Mouse (Mus musculus) neural tube, embryonic 11.5 days (tissue): ENCODE data around the gene Gm16181. TPM values are rescaled to one million over a fixed set of nuclear protein-coding genes. Genes with fewer than 3 reads are reported as not detected.
"Not testable (repeated sequence)": the region's sequence is repeated elsewhere in the genome, so short reads cannot be mapped to it uniquely, and the experiment has no call there.

Experiments
- ATAC-seq: fragments of 200-750 bp; cut with Nextera tagmentation; 2 replicates; pipeline ENCODE4 v1.8.0; 2017; ENCODE audit warnings: moderate number of reproducible peaks, mild to moderate bottlenecking, moderate TSS enrichment, moderate library complexity; ENCODE audit not compliant: insufficient read depth, low FRiP score, low TSS enrichment
- DNase-seq: peaks from one replicate; pipeline ENCODE4 v3.0.0-alpha.2; 2015; ENCODE audit warnings: low spot score
- H3K27ac ChIP-seq: fragments of 300-500 bp; sonication (generic); 2 replicates; pipeline ENCODE4 v1.5.1; 2014; ENCODE audit warnings: low read depth, mild to moderate bottlenecking, low read length
- H3K27me3 ChIP-seq: fragments of 300-500 bp; sonication (generic); 2 replicates; pipeline ENCODE4 v1.6.1; 2014; ENCODE audit warnings: mild to moderate bottlenecking, low read length, mixed read lengths; ENCODE audit not compliant: control insufficient read depth, insufficient read depth
- H3K36me3 ChIP-seq: fragments of 300-500 bp; sonication (generic); 2 replicates; pipeline ENCODE4 v1.6.1; 2014; ENCODE audit warnings: mild to moderate bottlenecking, low read length, moderate library complexity, mixed read lengths; ENCODE audit not compliant: control insufficient read depth, insufficient read depth
- H3K4me1 ChIP-seq: fragments of 300-500 bp; sonication (generic); 2 replicates; pipeline ENCODE4 v1.6.1; 2014; ENCODE audit warnings: low read length, mixed read lengths; ENCODE audit not compliant: control insufficient read depth, insufficient read depth
- H3K4me2 ChIP-seq: fragments of 300-500 bp; sonication (generic); 2 replicates; pipeline ENCODE4 v1.6.1; 2014; ENCODE audit warnings: low read depth, mild to moderate bottlenecking, moderate library complexity
- H3K4me3 ChIP-seq: fragments of 300-500 bp; sonication (generic); 2 replicates; pipeline ENCODE4 v1.5.1; 2014; ENCODE audit warnings: low read depth, low read length
- H3K9ac ChIP-seq: fragments of 300-500 bp; sonication (generic); 2 replicates; pipeline ENCODE4 v1.6.1; 2014; ENCODE audit warnings: mild to moderate bottlenecking, low read length
- H3K9me3 ChIP-seq: fragments of 300-500 bp; sonication (generic); 2 replicates; pipeline ENCODE4 v1.6.1; 2016; ENCODE audit warnings: low read length; ENCODE audit not compliant: control insufficient read depth
- WGBS: fragments of 180-500 bp; shearing (Covaris S2); extraction: QIAGEN DNeasy Blood & Tissue Kit; methylation state at CpG from one replicate; pipeline ENCODE4 v1.1.7; 2014; 5-methylcytosine and 5-hydroxymethylcytosine counted together
- polyA plus RNA-seq: library from polyadenylated mRNA; unstranded; fragments of >200 nt; fragmentation: Nextera tagmentation; extraction: Ambion mirVana; gene quantifications from 2 replicates; pipeline ENCODE4 v1.2.1, GENCODE M21; 2014

The Gm16181 gene
- polyA plus RNA-seq, 1 experiment from 2014 or later, result not detected

DNA sequence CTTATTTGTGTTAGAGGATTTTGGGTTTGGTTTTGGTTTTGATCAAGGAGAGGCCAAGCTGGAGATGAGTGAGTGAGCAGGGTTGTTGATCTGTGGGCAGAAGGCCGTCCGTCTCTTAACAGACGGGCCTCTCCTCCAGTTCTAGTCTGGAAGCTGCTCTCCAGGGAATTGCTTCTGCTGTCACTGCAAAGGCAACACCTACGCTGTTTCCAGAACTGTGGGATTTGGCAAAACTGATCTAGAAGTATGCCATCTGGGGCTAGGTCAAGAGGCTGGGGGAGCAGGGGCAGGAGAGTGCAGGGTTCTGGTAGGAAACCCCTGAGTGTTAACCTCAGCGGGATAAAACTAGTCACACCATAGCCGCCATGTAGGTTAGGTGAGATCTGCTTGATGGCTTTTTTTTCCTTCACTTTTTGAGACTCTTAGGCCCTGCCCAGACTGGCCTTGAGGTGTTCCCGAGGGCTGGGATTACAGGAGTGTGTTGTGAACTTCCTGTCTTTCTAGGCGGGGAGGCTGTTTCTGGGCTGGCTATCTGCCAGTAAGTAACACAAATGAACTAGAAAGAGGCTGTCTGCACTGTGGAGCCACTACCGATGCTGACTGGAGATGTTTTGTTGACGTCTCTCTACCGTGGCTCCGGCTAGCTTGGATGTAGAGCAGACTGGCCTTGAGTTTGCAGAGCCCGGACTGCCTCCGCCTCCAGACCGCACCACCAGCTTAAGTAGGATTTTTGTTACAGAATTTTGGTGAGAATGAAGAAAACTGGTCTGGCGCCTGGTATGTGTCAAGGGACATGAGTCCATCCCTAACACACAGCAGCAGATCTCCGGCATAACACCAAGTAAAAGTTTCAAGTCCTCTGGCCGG, 12.7 kb downstream of the Gm16181 start, which contains the start of gene Atp6v1g2:
TSS of gene Atp6v1g2 (plus strand) at position 547 of the 867 bp plus-strand sequence.
- no peaks in the 10 kb centered on the region for H3K27me3 ChIP-seq
- peak within 1 kb of the TSS; percentile 64; the same call in 1 of the 2 replicates for H3K4me3 ChIP-seq
- no peak within 1 kb of the TSS; the same call in 1 of the 2 replicates for H3K9ac ChIP-seq
- H3K9me3 ChIP-seq, result no peaks in the 10 kb centered on the region
- 90% methylated on average over 18 of the region's 18 CpGs for WGBS
- H3K36me3 ChIP-seq, result peaks cover 9% of the 10 kb centered on the region; the same call in 1 of the 2 replicates
- DNase-seq (no peak), ATAC-seq (no peak)
- no peak within 1 kb of the TSS for H3K27ac ChIP-seq
- H3K4me1 ChIP-seq, result peaks cover 3% of the 10 kb centered on the region
- peak within 1 kb of the TSS; percentile 90 for H3K4me2 ChIP-seq

- H3K36me3 ChIP-seq, H3K27me3 ChIP-seq, H3K4me2 ChIP-seq, ATAC-seq, H3K27ac ChIP-seq, DNase-seq, H3K9me3 ChIP-seq, H3K4me1 ChIP-seq, H3K9ac ChIP-seq: not testable (repeated sequence)
- WGBS, result 92% methylated on average over 7 of the region's 7 CpGs
- 0 out of 2 replicates have a peak overlapping the region, but pooled peaks have one; percentile 64 for H3K4me3 ChIP-seq
Measured at GRCm38 (mm10) chr17:35234090-35234489, 13.5 kb downstream of the Gm16181 start.

- peak; percentile 65 for DNase-seq
Measured at GRCm38 (mm10) chr17:35234903-35235302, 14.3 kb downstream of the Gm16181 start.

DNA sequence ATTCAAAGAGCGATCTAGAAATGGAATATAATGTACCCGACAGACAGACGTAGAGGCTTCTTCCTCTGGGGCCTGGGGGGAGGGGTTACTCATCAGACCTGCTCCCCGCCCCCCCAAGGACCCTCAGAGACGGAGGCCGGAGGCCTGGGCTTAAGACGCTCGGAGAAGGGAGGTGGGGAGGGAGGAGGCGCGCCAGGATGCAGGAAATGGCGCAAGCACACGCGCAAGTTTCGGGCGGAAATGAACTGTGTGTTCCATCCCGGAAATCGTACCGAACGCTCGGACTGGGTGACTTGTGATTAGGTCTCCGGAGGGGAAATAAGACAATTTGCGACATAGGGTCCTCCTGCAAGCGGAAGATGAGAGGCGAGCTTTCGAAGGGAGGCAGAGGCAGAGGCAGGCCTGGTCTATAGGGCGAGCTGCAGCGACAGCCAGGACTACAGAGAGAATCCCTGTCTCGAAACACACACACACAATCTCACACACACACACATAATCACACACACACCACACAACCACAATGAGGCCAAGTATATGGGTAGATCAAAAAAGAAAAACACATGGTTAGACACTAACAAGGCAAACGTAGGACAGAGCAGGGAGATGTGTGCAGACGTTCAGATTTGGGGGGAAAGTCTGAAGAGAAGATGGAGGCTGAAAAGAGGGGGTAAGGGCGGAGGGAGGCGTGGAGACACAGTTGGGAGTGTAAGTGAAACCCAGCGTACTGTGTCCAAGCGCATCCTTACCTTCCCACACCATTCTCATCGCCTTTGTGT, 15.2 kb downstream of the Gm16181 start, which contains the start of gene Nfkbil1:
TSS of gene Nfkbil1 (minus strand) at position 179 of the 776 bp plus-strand sequence.
- Histone ChIP-seq H3K9ac (peak within 1 kb of the TSS; percentile 89), H3K4me2 (peak within 1 kb of the TSS; percentile 90), H3K36me3 (peaks cover 2% of the 10 kb centered on the region; the same call in 1 of the 2 replicates), H3K4me1 (peaks cover 7% of the 10 kb centered on the region), H3K27me3 (no peaks in the 10 kb centered on the region), H3K4me3 (peak within 1 kb of the TSS; percentile 64), H3K27ac (peak within 1 kb of the TSS; percentile 91), H3K9me3 (no peaks in the 10 kb centered on the region)
- WGBS, result 0% methylated on average over 35 of the region's 35 CpGs
- ATAC-seq (peak; percentile 76), DNase-seq (peak; percentile 93)

More at GRCm38 (mm10) chr17:35234903-35235302, 14.3 kb downstream of the Gm16181 start:
- Histone ChIP-seq H3K9me3 (no peaks in the 10 kb centered on the region), H3K4me3 (peak overlapping the region; percentile 64), H3K4me2 (peak overlapping the region; percentile 90), H3K27ac (peak overlapping the region; percentile 91), H3K9ac (peak overlapping the region; percentile 89), H3K27me3 (no peaks in the 10 kb centered on the region), H3K4me1 (peaks cover 3% of the 10 kb centered on the region), H3K36me3 (peaks cover 3% of the 10 kb centered on the region; the same call in 1 of the 2 replicates)
- WGBS, result 5% methylated on average over 31 of the region's 31 CpGs
- ATAC-seq, result no peak

- WGBS, result under 1% methylated on average over 18 of the region's 18 CpGs
- peaks cover 9% of the 10 kb centered on the region for H3K4me1 ChIP-seq
- H3K36me3 ChIP-seq, result peaks cover 2% of the 10 kb centered on the region; the same call in 1 of the 2 replicates
- ATAC-seq, result peak; percentile 60
- H3K27me3 ChIP-seq, result no peaks in the 10 kb centered on the region
- DNase-seq, result peak; percentile 96
- no peaks in the 10 kb centered on the region for H3K9me3 ChIP-seq
- H3K9ac ChIP-seq, result peak overlapping the region; percentile 89
- H3K27ac ChIP-seq, result peak overlapping the region; percentile 91
- peak overlapping the region; percentile 64 for H3K4me3 ChIP-seq
- peak overlapping the region; percentile 90 for H3K4me2 ChIP-seq
Measured at GRCm38 (mm10) chr17:35236390-35236746, 15.7 kb downstream of the Gm16181 start.

- Histone ChIP-seq H3K4me3 (peak overlapping the region; percentile 64), H3K9me3 (no peaks in the 10 kb centered on the region), H3K9ac (peak overlapping the region; percentile 89), H3K27ac (no peak overlapping the region), H3K4me1 (peaks cover 9% of the 10 kb centered on the region), H3K27me3 (no peaks in the 10 kb centered on the region), H3K4me2 (peak overlapping the region; percentile 90), H3K36me3 (peaks cover 2% of the 10 kb centered on the region; the same call in 1 of the 2 replicates)
- ATAC-seq, result no peak
- WGBS, result 89% methylated on average over 9 of the region's 9 CpGs
- no peak for DNase-seq
Measured at GRCm38 (mm10) chr17:35236996-35237395, 16.4 kb downstream of the Gm16181 start.

GRCm38 (mm10) chr17:35237504-35237903, 16.9 kb downstream of the Gm16181 start:
- 89% methylated on average over 12 of the region's 12 CpGs for WGBS
- Histone ChIP-seq H3K4me3 (no peak overlapping the region), H3K9ac (no peak overlapping the region), H3K4me2 (no peak overlapping the region), H3K9me3 (no peaks in the 10 kb centered on the region), H3K27ac (no peak overlapping the region), H3K27me3 (no peaks in the 10 kb centered on the region), H3K36me3 (peaks cover 2% of the 10 kb centered on the region; the same call in 1 of the 2 replicates), H3K4me1 (peaks cover 9% of the 10 kb centered on the region)
- no peak for ATAC-seq
- DNase-seq, result no peak

DNA sequence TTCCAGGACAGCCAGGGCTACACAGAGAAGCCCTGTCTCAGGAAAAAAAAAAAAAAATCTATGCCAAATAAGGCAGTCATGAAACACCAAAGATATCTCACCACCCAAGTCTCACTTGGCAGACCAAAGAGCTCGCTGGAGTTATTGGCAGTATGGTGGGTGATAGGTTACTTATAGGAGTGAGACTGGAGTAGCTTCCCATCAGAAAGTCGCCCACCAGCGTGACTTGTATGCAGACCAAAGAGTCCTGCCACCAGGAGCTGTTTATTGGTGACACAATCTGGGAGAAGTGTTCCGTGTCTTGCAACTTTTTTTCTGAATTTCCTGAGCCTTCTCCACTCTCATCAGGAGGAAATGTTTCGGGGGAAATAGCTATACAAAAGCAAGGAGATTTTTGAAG, 19.1 kb downstream of the Gm16181 start:
- ATAC-seq, result no peak
- Histone ChIP-seq H3K4me3 (no peak overlapping the region), H3K4me2 (no peak overlapping the region), H3K27ac (no peak overlapping the region), H3K9me3 (no peaks in the 10 kb centered on the region), H3K9ac (no peak overlapping the region), H3K4me1 (peaks cover 22% of the 10 kb centered on the region), H3K36me3 (peaks cover 14% of the 10 kb centered on the region), H3K27me3 (no peaks in the 10 kb centered on the region)
- 82% methylated on average over 5 of the region's 5 CpGs for WGBS
- DNase-seq, result no peak
